Mouse (Mus musculus): ENCODE measurements around the gene Sarnp. TPM values are rescaled to one million over a fixed set of nuclear protein-coding genes. Genes with fewer than 3 reads are reported as not detected.
A peak's percentile ranks its signal among the peaks of the same experiment; 100 is the strongest.

Gene Sarnp
- total RNA-seq, 4 experiments from 2014 or later, result 29.7 to 35.2 (median 31.2) TPM

DNA sequence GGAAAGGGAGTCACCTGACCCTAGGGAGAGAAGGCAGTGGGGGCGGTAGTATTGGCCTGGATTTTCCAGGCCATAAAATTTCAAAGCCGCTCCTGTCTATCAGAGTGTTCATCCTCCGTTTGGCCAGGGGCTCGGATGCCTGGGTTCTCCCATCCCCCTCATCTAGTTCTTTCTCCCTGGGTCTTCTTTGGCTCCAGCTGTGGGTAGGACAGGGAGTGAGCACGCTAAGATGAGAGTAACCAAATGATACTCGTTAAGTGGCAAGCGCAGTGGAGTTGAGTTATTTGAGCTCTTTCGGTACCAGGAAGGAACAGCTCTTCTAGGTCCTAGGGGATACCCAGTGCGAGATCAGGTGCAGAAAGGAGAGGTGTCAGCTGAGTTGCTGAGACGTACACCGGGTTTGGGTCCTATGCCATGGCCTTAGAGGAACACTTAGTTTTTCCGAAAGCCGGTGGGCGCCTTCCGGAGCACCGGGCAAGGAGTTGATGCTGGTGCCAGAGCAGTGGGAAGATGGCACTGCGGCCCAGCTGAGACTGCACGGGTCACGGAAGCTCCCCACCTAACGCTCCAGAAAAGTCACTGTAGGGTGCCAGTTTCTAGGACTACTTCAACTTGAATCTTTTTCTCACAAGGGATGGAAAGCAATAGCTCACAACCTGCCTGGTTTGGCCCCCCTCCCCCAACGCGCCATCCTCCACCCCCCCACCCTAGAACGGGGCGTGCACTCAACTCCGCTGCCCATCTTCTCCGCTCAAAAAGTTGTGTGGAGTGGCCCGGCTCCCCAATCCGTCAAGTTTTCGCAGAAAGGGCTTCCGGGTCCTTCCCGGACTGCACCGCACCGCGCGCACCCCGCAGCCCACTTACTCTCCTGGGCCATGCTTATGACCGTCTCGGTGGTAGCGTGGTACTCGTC lies 73.5 kb downstream of the Sarnp start:
- no peak for DNase-seq (ENCODE audit: low spot score in 2 of 2)

GRCm38 (mm10) chr10:128891296-128892094 lies 74.4 kb downstream of the Sarnp start, which contains the start of gene Gdf11:
TSS of gene Gdf11 (minus strand) at chr10:128891718.
- DNase-seq (ENCODE audit: low spot score in 2 of 2), result no peak

DNA sequence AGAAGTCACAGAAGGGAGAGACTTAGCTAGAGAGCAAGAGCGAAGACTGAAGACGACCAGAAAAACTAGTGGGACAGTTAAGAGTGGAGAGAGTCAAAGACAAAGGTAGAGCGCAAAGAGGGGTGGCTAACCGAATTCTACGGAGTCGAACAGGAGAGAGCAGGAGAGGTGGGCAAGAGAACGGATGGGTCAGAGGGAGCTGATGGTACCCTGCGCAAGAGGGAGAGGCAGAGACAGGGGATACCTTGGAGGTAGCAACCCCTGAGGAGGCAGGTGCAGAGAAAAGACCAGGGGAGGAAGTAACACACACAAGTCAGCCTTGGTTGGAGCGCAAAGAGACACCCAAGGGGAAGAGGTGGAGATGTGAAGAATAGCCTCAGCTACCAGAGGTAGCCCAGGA lies 75.1 kb downstream of the Sarnp start:
- DNase-seq (ENCODE audit: low spot score in 2 of 2), result no peak

GRCm38 (mm10) chr10:128895437-128895836 lies 78.3 kb downstream of the Sarnp start:
- peak in 1 of 2 experiments; percentile 50 for DNase-seq (ENCODE audit: low spot score in 2 of 2)

GRCm38 (mm10) chr10:128895952-128896693 lies 79.0 kb downstream of the Sarnp start:
- DNase-seq (ENCODE audit: low spot score in 2 of 2), result peak in 1 of 2 experiments; percentile 50

- no peak for DNase-seq (ENCODE audit: low spot score in 2 of 2)
Measured at GRCm38 (mm10) chr10:128896807-128897206, 79.7 kb downstream of the Sarnp start.

- DNase-seq (ENCODE audit: low spot score in 2 of 2), result no peak
Measured at GRCm38 (mm10) chr10:128897501-128897900, 80.4 kb downstream of the Sarnp start.

DNA sequence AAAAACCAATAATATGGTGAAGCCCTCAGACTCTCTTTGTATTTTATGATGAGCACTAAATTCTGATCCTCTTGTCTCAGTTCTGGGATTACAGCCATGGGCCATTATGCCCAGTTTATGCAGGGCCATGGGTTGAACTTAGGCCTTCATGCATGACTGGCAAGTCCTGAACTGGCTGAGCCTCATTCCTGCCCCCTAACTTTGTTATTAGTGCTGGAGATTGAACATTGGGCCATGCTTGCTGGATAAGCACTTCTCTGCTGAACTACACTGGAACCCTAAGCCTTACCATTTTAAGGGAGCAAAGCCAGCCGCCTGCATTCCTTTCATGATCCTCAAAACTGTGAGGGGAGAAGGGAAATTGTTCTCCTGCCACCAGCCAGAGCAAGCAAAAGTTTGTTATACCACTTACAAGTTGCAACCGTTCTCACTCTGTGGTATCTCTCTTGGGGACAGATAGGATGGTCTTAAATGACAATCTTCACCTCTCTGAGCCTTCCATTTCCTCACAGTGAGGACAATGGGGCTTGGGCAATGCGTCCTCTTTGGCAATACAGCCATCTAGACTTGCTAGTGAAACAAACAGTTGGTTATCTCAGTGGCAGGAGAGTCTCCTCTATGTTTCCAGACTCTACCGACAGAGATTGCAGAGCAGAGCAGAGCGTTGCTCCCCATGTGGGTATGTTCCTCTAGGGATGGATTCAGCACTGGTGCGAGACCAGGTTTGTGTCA lies 82.8 kb downstream of the Sarnp start:
- no peak for DNase-seq (ENCODE audit: low spot score in 2 of 2)

- DNase-seq (ENCODE audit: low spot score in 2 of 2), result no peak
Measured at GRCm38 (mm10) chr10:128900698-128901097, 83.6 kb downstream of the Sarnp start, which contains the start of gene Cd63. TSS of gene Cd63 (plus strand) at chr10:128900989.

GRCm38 (mm10) chr10:128901409-128901808 lies 84.3 kb downstream of the Sarnp start:
- DNase-seq (ENCODE audit: low spot score in 2 of 2), result no peak

DNA sequence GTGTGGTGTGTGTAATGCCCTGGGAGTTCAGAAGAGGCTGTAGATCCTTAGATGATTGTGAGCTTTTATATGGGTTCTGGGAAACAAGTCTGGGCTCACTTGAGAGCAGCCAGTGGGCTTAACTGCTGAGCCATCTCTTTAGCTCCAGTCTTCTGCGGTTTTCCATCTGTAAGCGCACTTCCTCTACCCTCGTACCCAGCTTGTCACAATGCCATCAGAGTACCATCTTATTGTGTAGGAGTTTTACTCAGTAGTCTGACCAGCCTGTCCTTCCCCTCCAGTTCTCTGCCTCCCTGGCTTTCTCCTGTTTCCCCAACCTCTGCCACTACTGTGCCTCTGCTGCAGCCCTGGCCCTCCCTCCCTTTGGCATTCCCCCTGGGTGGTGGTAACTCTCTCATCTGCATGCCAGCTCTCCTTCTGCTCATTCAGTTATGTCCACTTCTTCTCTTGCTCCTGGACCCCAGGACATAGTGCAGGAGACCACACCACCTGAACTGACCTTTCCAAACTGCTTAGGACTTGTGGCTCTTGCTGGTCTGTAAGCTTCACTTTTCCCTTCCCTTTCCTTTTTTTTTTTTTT lies 85.4 kb downstream of the Sarnp start:
- no peak for DNase-seq (ENCODE audit: low spot score in 2 of 2)

DNA sequence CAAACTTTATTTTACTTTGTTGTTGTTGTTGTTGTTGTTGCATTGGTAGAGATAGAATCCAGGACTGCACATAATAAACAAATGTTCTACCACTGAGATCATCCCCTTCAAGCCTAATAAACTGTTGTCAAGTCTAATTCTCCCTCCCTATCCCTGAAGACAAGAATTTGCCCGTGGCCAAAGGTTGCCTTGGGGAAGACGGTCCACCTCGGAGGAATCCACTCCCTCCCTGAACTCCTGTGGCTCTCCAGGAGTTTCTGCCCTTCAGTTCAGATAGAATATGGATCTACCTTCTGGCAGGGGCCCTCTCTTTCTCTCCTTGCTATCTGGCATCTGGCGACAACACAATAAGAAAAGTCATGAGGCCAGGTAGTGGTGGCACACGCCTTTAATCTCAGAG lies 87.7 kb downstream of the Sarnp start:
- DNase-seq (ENCODE audit: low spot score in 2 of 2), result no peak

- DNase-seq (ENCODE audit: low spot score in 2 of 2), result no peak
Measured at GRCm38 (mm10) chr10:128908778-128909448, 91.8 kb downstream of the Sarnp start.

GRCm38 (mm10) chr10:128909567-128910028 lies 92.5 kb downstream of the Sarnp start:
- peak in 1 of 2 experiments; percentile 80 for DNase-seq (ENCODE audit: low spot score in 2 of 2)

DNA sequence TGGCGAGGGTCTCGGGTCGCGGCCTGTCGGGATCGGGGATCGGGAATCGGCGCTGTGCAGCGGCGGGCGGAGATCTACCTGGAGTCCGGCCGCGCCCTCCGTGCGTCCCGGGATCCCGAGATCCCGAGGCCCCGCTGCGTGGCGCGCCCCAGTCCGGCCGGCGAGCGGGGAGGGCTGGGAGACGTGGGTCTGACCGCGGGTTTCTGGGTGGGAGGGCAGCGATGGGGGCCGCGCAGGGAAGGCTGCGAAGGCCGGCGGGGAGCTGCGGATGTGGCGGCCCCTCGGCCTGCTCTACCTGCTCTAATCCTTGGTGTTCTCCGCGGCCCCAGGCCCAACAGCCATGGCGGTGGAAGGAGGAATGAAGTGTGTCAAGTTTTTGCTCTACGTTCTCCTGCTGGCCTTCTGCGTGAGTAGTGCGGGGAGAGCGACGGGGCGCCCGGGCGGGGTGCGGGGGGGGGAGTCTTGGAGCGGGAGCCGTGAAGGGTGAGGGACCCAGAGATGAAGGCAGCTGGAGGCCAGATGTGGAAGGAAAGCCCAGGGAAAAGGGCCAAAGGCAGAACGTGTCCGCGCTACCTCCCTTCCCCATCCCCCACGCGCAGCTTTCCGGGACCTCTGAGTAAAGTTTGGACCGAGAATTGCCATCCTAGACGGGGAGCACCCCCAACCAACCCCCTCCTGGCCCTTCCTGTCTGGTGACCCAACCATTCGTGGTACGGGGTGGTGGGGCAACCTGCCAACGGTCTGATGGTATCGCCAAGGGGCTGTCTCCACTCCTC lies 93.1 kb downstream of the Sarnp start:
- DNase-seq (ENCODE audit: low spot score in 2 of 2), result peak in 1 of 2 experiments; percentile 63

GRCm38 (mm10) chr10:128911430-128911829 lies 94.3 kb downstream of the Sarnp start:
- no peak for DNase-seq (ENCODE audit: low spot score in 2 of 2)

DNA sequence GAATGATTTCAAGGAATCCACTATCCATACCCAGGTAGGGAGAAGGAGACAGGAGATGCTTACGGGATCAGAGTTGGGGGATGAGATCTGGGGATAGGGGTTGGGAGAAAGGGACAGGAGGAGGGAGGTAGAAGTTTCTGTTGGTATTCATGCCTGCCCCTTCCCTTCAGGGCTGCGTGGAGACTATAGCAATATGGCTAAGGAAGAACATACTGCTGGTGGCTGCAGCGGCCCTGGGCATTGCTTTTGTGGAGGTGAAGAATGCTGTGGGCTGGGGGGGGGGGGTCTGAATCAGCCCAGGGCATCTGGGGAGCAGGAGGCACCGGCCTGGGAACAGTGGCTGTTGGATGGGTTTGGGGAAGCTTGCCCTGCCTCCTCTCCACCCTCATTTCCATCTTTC lies 95.1 kb downstream of the Sarnp start:
- no peak for DNase-seq (ENCODE audit: low spot score in 2 of 2)

- no peak for DNase-seq (ENCODE audit: low spot score in 2 of 2)
Measured at GRCm38 (mm10) chr10:128912791-128913190, 95.7 kb downstream of the Sarnp start.

- peak; percentile 69 to 88 for DNase-seq (ENCODE audit: low spot score in 2 of 2)
Measured at GRCm38 (mm10) chr10:128913219-128913618, 96.1 kb downstream of the Sarnp start.
